ENCODE assay signal across 14 mouse cellular contexts in genomic region chr2:50743785-50744258, GRCm38 (mm10).
DNase-seq lines count a peak whose midpoint lies in the region; ATAC-seq and TF ChIP-seq lines count a peak whose summit lies in the region.
"Had no signal": no experiment of that assay in that cellular context is flagged by ENCODE, and none has a peak within 500 bp of the region (broad histone marks: within the 10 kb centered on the region; RNA-seq: fewer than 3 reads in every experiment).

No protein-coding gene starts in this region.

- H3K27ac ChIP-seq in limb, embryonic 11.5 days (replicated peaks; ENCODE audit: low read depth, low read length): no peak overlapping the region
- H3K27ac ChIP-seq in limb, embryonic 10.5 days: no peak overlapping the region
- no peak overlapping the region for H3K27ac ChIP-seq in embryonic fibroblast, embryonic 13.5 days (ENCODE audit: insufficient read depth, low read length)
- no peak overlapping the region for H3K27ac ChIP-seq in hindbrain, embryonic 12.5 days
- H3K27ac ChIP-seq in midbrain, embryonic 14.5 days (replicated peaks; ENCODE audit: low read depth, low read length): no peak overlapping the region

- H3K9me3 ChIP-seq in limb, embryonic 11.5 days (ENCODE audit: control insufficient read depth, low read length): no peaks in the 10 kb centered on the region
- no peaks in the 10 kb centered on the region for H3K9me3 ChIP-seq in limb, embryonic 10.5 days (replicated peaks)
- H3K9me3 ChIP-seq in hindbrain, embryonic 12.5 days (replicated peaks): no peaks in the 10 kb centered on the region
- no peaks in the 10 kb centered on the region for H3K9me3 ChIP-seq in midbrain, embryonic 14.5 days (ENCODE audit: control insufficient read depth, low read length)
- H3K9me3 ChIP-seq: heart, embryonic 12.5 days had no signal

- no peaks in the 10 kb centered on the region for H3K36me3 ChIP-seq in limb, embryonic 11.5 days (ENCODE audit: control insufficient read depth, insufficient read depth, low read length)
- H3K36me3 ChIP-seq in limb, embryonic 10.5 days: no peaks in the 10 kb centered on the region
- no peaks in the 10 kb centered on the region for H3K36me3 ChIP-seq in hindbrain, embryonic 12.5 days
- no peaks in the 10 kb centered on the region for H3K36me3 ChIP-seq in midbrain, embryonic 14.5 days (ENCODE audit: control insufficient read depth, insufficient read depth, low read length)
- H3K36me3 ChIP-seq: heart, embryonic 12.5 days had no signal

- WGBS in limb, embryonic 11.5 days: 97% methylated on average over 3 of the region's 3 CpGs
- WGBS in limb, embryonic 10.5 days: 96% methylated on average over 3 of the region's 3 CpGs
- 97% methylated on average over 3 of the region's 3 CpGs for WGBS in hindbrain, embryonic 12.5 days
- WGBS in midbrain, embryonic 14.5 days: 98% methylated on average over 3 of the region's 3 CpGs

- H3K27me3 ChIP-seq in limb, embryonic 11.5 days (ENCODE audit: control insufficient read depth, insufficient read depth, low read length): no peaks in the 10 kb centered on the region
- H3K27me3 ChIP-seq in limb, embryonic 10.5 days (ENCODE audit: low read depth, poor library complexity, severe bottlenecking): no peaks in the 10 kb centered on the region
- no peaks in the 10 kb centered on the region for H3K27me3 ChIP-seq in hindbrain, embryonic 12.5 days
- H3K27me3 ChIP-seq in midbrain, embryonic 14.5 days (ENCODE audit: control insufficient read depth, insufficient read depth, low read length): no peaks in the 10 kb centered on the region
- H3K27me3 ChIP-seq: CH12.LX had no signal

- peak; percentile 57; the same call in 1 of the 2 replicates for ATAC-seq in limb, embryonic 11.5 days (ENCODE audit: insufficient number of reproducible peaks, low FRiP score, low TSS enrichment, low read depth)
- ATAC-seq in hindbrain, embryonic 12.5 days (ENCODE audit: low FRiP score): peak; percentile 75
- ATAC-seq in midbrain, embryonic 14.5 days (ENCODE audit: low FRiP score, low TSS enrichment): peak; percentile 46; the same call in 1 of the 2 replicates
- ATAC-seq: inflammation-experienced regulatory T-cells, adult 6 months had no signal

- no peak for TF ChIP-seq POLR2A in embryonic fibroblast, embryonic 13.5 days (IDR thresholded peaks at IDR 0.05; ENCODE audit: low read depth, low read length)

- no peaks in the 10 kb centered on the region for H3K4me1 ChIP-seq in limb, embryonic 11.5 days (ENCODE audit: control insufficient read depth, insufficient read depth, low read length)
- H3K4me1 ChIP-seq in limb, embryonic 10.5 days: peaks cover 13% of the 10 kb centered on the region
- no peaks in the 10 kb centered on the region for H3K4me1 ChIP-seq in embryonic fibroblast, embryonic 13.5 days (ENCODE audit: control insufficient read depth, insufficient read depth, low read length)
- H3K4me1 ChIP-seq in hindbrain, embryonic 12.5 days: peaks cover 3% of the 10 kb centered on the region
- peaks cover 2% of the 10 kb centered on the region; the same call in 1 of the 2 replicates for H3K4me1 ChIP-seq in midbrain, embryonic 14.5 days (ENCODE audit: control insufficient read depth, insufficient read depth, low read length)
- H3K4me1 ChIP-seq: heart, embryonic 12.5 days had no signal

- no peak overlapping the region for H3K4me3 ChIP-seq in limb, embryonic 11.5 days (ENCODE audit: low read depth, low read length)
- no peak overlapping the region for H3K4me3 ChIP-seq in limb, embryonic 10.5 days
- no peak overlapping the region for H3K4me3 ChIP-seq in embryonic fibroblast, embryonic 13.5 days (ENCODE audit: insufficient read depth, low read length)
- no peak overlapping the region for H3K4me3 ChIP-seq in hindbrain, embryonic 12.5 days
- no peak overlapping the region for H3K4me3 ChIP-seq in midbrain, embryonic 14.5 days (replicated peaks; ENCODE audit: low read depth, low read length)
- H3K4me3 ChIP-seq: heart, embryonic 12.5 days had no signal

- no peak for DNase-seq in limb, embryonic 11.5 days (ENCODE audit: low spot score)
- DNase-seq in limb, embryonic 10.5 days (ENCODE audit: low spot score): no peak
- no peak for DNase-seq in midbrain, embryonic 14.5 days
- DNase-seq in left cerebral cortex, adult 11 months (ENCODE audit: low spot score): no peak
- no peak for DNase-seq in adrenal gland, adult 18-20 months (ENCODE audit: low spot score in 2 of 2)
- no peak for DNase-seq in retina, postnatal 1 day
- DNase-seq: adrenal gland, postnatal 36 days; cerebellum, adult 8-10 months; thymus, postnatal 14 days had no signal

- no peak overlapping the region for H3K4me2 ChIP-seq in limb, embryonic 11.5 days (ENCODE audit: low read depth, severe bottlenecking)
- H3K4me2 ChIP-seq in hindbrain, embryonic 12.5 days (replicated peaks): no peak overlapping the region
- H3K4me2 ChIP-seq in midbrain, embryonic 14.5 days (ENCODE audit: low read length): no peak overlapping the region
- H3K4me2 ChIP-seq: heart, embryonic 12.5 days had no signal

- peak; percentile 15; the same call in 1 of the 2 replicates for TF ChIP-seq CTCF in embryonic fibroblast, embryonic 13.5 days (IDR thresholded peaks at IDR 0.05; ENCODE audit: borderline replicate concordance, insufficient read depth, low read length)

- no peak overlapping the region for H3K9ac ChIP-seq in limb, embryonic 11.5 days (ENCODE audit: low read length)
- H3K9ac ChIP-seq in hindbrain, embryonic 12.5 days: no peak overlapping the region
- H3K9ac ChIP-seq in midbrain, embryonic 14.5 days (replicated peaks; ENCODE audit: low read length): no peak overlapping the region
- H3K9ac ChIP-seq: heart, embryonic 12.5 days had no signal
